Mouse (Mus musculus) monocyte, adult 2 months (primary cell): Measurements from ENCODE around the gene Olfr1513.
"Not testable (repeated sequence)": the region's sequence is repeated elsewhere in the genome, so short reads cannot be mapped to it uniquely, and the experiment has no call there.

Experiments
- DNase-seq, 2 experiments: peaks; one replicate each; pipeline ENCODE4 v3.0.0; 2022; ENCODE audit warnings: low spot score in 2 of 2, low read depth in 1 of 2

Olfr1513 gene

GRCm38 (mm10) chr14:52310906-52311305 lies 45.3 kb downstream of the Olfr1513 start:
- no peak for DNase-seq

- not testable (repeated sequence) for DNase-seq
Observed at GRCm38 (mm10) chr14:52310343-52310742, 45.9 kb downstream of the Olfr1513 start.

GRCm38 (mm10) chr14:52306100-52306499 lies 50.1 kb downstream of the Olfr1513 start:
- DNase-seq, result no peak

GRCm38 (mm10) chr14:52304644-52305271 lies 51.5 kb downstream of the Olfr1513 start, which contains the start of gene Mettl3:
TSS of gene Mettl3 (minus strand) at chr14:52305128.
- peak; percentile 70 to 78 for DNase-seq

- DNase-seq, result not testable (repeated sequence)
Observed at GRCm38 (mm10) chr14:52303517-52303916, 52.7 kb downstream of the Olfr1513 start.
